Mouse (Mus musculus): ENCODE measurements at regions not wholly inside any gene's neighbourhood (a gene's known extent, or its start where the extent isn't known, plus 50 kb on each side); places are given as distances from the start of the nearest gene placed in this dataset.
A peak's percentile ranks its signal among the peaks of the same experiment; 100 is the strongest.
"Not testable (repeated sequence)": the region's sequence is repeated elsewhere in the genome, so short reads cannot be mapped to it uniquely, and the experiment has no call there.

DNA sequence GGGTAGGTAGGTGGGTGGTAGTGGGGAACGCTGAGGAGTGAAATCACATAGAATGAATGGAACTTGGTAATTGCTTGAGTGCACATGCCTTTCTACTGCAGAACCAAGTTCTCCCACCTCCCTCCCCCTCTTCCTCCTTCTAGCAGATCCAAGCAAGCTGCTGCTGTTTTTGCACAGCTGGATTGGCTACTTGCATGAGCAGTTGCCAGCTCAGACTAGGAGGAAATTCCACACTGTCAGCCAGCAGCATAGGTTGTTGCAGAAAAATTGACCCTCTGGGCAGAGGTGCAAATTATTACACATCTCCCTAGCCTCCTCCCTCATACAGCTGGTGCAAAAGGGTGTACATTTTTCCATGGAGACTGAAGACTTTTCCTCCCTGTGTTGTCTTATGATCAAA lies 112.8 kb upstream of the Ube2e1 start:
- DNase-seq (ENCODE audit: low read depth, low spot score), result no peak
- Histone ChIP-seq H3K36me3 (ENCODE audit: control insufficient read depth, insufficient read depth, low read length, poor library complexity, severe bottlenecking) (no peaks in the 10 kb centered on the region), H3K27me3 (ENCODE audit: control insufficient read depth, insufficient read depth, low read length, poor library complexity, severe bottlenecking) (no peaks in the 10 kb centered on the region)

DNA sequence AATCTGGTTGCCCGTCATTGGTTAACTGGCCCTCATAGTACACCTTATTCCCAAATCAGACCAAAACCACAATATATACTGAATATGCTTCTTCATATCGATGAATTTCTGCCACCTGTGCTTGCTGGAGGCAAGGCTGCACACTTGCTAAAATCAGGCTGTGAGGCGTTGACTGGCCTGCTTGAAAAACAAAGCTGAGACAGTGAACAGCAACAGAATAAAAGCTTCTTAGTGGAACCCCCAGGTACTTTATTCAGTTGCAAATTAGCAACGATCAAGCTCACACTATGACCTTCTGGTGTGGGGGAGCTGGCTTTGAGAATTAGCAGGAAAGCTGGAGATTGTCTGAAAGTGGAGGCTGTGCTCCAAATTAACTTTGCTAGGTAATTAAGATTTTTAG lies 97.3 kb upstream of the Ube2e1 start:
- not testable (repeated sequence) for H3K27me3 ChIP-seq (ENCODE audit: control insufficient read depth, insufficient read depth, low read length, poor library complexity, severe bottlenecking); H3K36me3 ChIP-seq (ENCODE audit: control insufficient read depth, insufficient read depth, low read length, poor library complexity, severe bottlenecking); DNase-seq (ENCODE audit: low read depth, low spot score)

DNA sequence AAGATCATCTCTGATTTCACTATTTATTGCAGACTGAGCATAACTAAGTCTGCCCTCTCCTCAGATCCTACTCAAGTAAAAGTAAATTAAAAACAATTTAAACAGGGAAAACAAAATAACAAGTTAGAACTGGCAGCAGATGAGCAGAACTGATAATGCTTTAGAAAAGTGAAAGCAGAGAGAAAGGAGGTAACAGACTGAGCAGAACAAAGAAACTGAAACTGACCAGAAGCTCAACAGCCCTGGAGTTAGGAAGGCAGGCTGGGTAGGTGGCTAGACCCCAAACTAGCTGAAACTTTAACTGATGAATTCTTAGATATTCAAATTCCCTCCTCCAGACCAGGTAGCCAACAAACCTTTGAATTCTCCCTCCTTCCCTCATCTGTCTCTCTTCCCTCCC lies 94.2 kb upstream of the Ube2e1 start:
- H3K27me3 ChIP-seq (ENCODE audit: control insufficient read depth, insufficient read depth, low read length, poor library complexity, severe bottlenecking), result no peaks in the 10 kb centered on the region
- DNase-seq (ENCODE audit: low read depth, low spot score), result no peak
- no peaks in the 10 kb centered on the region for H3K36me3 ChIP-seq (ENCODE audit: control insufficient read depth, insufficient read depth, low read length, poor library complexity, severe bottlenecking)

DNA sequence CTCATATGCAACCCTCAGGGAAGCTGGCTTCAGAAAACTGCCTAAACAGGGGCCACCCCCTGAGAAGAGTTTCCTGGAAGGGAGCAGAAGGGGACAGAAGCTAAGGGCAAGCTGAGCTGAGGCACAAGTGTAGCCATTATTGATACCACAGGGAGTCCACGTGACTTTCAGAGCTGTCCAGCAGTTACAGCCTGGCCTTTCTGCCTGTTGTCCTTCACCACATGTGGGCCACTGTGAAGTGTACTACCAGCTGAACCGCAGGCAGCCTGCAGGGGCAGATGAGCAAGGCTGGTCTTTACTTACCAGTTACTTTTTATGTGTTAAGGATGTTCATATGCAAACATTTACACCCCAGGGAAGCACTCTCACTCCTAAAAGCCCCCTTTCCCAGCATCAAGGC lies 85.2 kb upstream of the Ube2e1 start:
- Histone ChIP-seq H3K36me3 (ENCODE audit: control insufficient read depth, insufficient read depth, low read length, poor library complexity, severe bottlenecking) (no peaks in the 10 kb centered on the region), H3K27me3 (ENCODE audit: control insufficient read depth, insufficient read depth, low read length, poor library complexity, severe bottlenecking) (no peaks in the 10 kb centered on the region)
- no peak for DNase-seq (ENCODE audit: low read depth, low spot score)

DNA sequence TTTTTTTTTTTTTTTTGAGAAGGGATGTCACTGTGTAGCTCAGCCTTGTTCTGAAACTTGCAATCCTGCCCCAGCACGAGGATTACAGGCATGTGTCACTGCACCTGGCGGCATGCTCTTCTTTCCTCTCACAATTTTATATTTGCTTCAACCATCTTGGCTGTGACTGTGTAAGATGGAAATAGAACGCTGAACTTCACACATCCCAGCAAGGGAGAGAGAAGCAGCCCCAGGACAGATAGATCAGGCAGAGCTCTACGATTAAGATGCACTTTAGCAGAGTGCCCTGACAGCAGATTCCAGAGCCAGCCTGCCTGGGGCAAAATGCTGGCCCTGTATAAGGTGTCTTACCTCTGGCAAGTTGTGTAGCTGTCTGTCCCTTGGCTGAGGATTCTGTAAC lies 84.7 kb upstream of the Ube2e1 start:
- DNase-seq (ENCODE audit: low read depth, low spot score), result no peak
- Histone ChIP-seq H3K27me3 (ENCODE audit: control insufficient read depth, insufficient read depth, low read length, poor library complexity, severe bottlenecking) (no peaks in the 10 kb centered on the region), H3K36me3 (ENCODE audit: control insufficient read depth, insufficient read depth, low read length, poor library complexity, severe bottlenecking) (no peaks in the 10 kb centered on the region)

DNA sequence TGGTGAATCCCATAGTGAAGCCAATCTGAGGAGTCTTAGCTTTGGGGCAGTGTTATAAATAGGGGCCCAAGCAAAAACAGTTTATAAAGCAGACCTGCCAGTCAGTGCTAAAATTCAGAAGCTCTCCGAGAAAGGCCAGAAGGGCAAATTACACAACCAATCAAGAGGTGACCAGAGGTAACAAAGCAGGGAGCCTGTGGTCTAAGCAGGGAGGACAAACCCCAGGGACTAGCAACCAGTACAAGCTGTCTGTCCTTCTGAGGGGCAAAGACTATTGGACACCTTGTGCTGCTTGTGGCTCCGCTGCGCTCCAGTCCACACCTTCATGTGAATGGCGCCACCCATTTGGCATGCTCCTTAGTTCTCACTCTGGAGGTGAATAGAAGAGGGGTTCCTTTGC lies 67.3 kb upstream of the Ube2e1 start:
- Histone ChIP-seq H3K27me3 (ENCODE audit: control insufficient read depth, insufficient read depth, low read length, poor library complexity, severe bottlenecking) (no peaks in the 10 kb centered on the region), H3K36me3 (ENCODE audit: control insufficient read depth, insufficient read depth, low read length, poor library complexity, severe bottlenecking) (no peaks in the 10 kb centered on the region)
- DNase-seq (ENCODE audit: low read depth, low spot score), result no peak

DNA sequence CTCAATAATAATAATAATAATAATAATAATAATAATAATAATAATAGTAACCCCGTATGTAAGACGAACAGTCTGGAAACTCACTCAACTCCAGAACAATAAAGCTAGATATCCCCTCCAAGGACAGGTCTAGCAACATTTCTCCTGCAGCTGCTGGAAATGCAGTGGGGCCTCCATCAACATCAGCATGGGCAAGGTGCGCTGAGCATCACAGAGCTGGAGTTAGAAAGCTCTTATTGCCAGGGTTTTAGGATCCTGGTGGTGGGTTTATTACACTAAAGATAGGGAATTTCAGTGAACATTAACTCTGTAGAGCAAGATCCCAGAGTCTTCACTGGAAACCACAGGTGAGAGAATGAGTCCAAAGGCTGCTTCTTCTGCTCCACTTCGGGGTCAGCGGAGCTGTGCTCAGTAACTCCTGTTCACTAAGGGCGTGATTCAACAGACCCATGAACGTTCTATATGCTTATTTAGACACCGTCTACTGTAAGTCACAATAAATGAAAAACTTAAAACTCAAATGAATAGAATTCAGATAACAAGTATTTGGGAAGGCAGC lies 64.6 kb upstream of the Ube2e1 start:
- no peak for DNase-seq (ENCODE audit: low read depth, low spot score)
- H3K27me3 ChIP-seq (ENCODE audit: control insufficient read depth, insufficient read depth, low read length, poor library complexity, severe bottlenecking), result no peaks in the 10 kb centered on the region
- H3K36me3 ChIP-seq (ENCODE audit: control insufficient read depth, insufficient read depth, low read length, poor library complexity, severe bottlenecking), result no peaks in the 10 kb centered on the region

DNA sequence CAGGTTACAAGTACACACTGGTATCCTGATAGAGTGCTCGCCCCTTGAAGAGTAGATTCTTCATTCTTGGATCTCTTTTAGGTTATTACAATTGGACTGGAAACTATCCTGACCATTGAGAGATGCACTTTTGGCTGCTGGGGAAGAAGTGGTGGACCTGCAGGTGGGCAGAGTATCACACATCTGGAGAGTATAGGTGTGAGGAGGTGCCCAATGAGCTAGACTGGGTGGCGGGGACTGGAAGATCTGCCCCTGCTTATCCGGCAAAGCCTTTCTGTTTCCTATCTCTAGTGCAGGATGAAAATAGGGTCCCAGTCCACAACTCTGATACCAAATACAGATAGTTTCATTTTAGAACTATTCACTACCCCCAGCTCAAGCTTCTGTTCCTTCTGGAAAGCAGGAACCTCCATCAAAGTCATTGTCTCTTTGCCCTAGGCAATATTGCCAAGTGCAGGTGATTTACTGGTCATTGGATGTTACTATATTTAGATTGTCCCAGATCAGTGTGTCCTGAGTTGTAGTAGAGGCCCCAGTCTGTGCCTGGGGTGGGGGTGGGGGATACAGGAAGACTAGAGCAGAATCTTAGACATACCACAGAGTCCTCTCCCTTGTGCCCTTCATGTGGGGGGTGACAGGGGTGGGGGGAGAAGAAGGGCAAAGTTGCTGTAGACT lies 62.5 kb upstream of the Ube2e1 start:
- Histone ChIP-seq H3K36me3 (ENCODE audit: control insufficient read depth, insufficient read depth, low read length, poor library complexity, severe bottlenecking) (no peaks in the 10 kb centered on the region), H3K27me3 (ENCODE audit: control insufficient read depth, insufficient read depth, low read length, poor library complexity, severe bottlenecking) (no peaks in the 10 kb centered on the region)
- no peak for DNase-seq (ENCODE audit: low read depth, low spot score)

DNA sequence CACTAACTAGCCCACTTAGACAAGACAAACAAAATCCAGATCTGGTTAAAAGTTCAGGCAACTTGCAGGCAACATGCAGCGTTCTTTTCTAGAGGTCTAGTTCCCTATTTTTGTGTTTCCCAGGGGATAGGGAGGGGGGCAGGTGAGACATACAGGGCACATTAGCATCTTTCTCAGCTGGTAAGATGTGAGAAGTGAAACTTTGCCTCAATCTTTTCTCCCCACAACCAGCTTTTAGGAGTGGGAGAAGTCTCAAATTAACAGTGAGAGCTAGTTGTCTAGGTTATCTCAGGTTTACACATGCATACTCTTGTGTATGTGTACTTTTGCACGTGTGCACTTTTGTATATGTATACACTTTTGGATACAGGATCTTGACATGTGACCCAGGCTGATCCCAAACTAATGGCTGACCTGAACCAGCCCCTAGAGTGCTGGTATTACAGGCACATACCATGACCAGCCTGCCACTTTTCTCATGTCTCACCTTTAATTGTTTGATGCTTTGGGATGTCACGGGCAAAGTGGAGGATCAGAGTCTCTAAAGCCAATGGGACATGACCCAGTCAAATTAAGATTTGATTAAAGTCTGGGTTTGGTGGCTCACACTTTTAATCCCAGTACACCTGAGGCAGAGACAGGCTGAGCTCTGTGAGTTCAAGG lies 60.3 kb upstream of the Ube2e1 start:
- no peaks in the 10 kb centered on the region for H3K27me3 ChIP-seq (ENCODE audit: control insufficient read depth, insufficient read depth, low read length, poor library complexity, severe bottlenecking)
- no peaks in the 10 kb centered on the region for H3K36me3 ChIP-seq (ENCODE audit: control insufficient read depth, insufficient read depth, low read length, poor library complexity, severe bottlenecking)
- DNase-seq (ENCODE audit: low read depth, low spot score), result peak; percentile 6

DNA sequence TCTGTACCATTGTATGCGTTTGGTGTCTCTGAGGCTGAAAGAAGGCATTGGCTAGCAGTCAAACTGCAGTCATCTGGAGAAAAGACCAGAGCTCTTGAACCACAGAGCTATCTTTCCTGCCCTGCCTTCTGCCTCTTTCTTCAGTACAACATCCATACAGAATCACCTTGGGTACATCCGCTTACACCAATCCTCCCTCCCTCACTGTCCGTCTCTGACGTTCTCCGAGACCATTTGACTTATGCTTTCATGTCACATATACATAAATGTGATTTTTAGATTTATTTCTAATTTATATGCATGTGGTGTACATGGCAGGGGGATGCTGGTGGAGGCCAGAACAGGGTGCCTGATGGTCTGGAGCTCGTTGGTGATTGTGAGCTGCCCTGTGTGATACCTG lies 57.7 kb upstream of the Ube2e1 start:
- no peaks in the 10 kb centered on the region for H3K27me3 ChIP-seq (ENCODE audit: control insufficient read depth, insufficient read depth, low read length, poor library complexity, severe bottlenecking)
- no peaks in the 10 kb centered on the region for H3K36me3 ChIP-seq (ENCODE audit: control insufficient read depth, insufficient read depth, low read length, poor library complexity, severe bottlenecking)
- DNase-seq (ENCODE audit: low read depth, low spot score), result no peak

DNA sequence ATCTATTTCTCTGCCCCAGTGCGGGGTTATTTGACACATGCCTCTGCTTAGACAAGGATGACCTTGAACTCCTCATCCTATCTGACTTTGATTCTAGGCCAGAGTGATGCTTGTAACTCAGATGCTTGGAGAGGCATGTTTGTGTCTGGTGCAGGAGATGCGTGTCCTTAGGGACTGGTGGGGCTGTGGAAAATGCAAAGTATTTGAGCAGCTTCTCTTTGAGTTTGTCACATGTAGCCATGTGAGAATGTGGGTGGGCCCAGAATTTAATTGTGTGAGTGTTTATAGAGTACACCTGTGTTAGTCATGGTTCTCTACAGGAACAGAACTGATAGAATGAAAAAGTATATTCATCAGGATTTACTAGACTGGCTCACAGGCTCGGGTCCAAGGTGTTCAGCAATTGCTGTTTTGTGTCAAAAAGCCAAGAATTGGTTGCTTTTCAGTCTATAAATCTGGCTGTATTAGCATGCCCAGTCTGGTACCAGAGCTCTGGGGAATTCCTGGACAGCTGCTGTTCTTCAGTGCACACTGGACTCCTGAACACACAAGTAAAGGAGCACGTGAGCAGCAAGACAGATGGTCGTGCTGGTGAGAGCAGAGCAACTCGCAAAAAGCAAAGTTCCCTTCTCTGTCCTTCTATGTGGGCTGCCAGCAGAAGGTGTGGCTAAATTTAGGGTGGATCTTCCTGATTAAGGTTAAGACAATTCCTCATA lies 54.5 kb upstream of the Ube2e1 start:
- H3K27me3 ChIP-seq (ENCODE audit: control insufficient read depth, insufficient read depth, low read length, poor library complexity, severe bottlenecking), result no peaks in the 10 kb centered on the region
- H3K36me3 ChIP-seq (ENCODE audit: control insufficient read depth, insufficient read depth, low read length, poor library complexity, severe bottlenecking), result no peaks in the 10 kb centered on the region
- no peak for DNase-seq (ENCODE audit: low read depth, low spot score)

All from splenic B cell, adult 2 months (primary cell).